Mouse (Mus musculus) urinary bladder, postnatal 14 days (tissue): ENCODE measurements around the gene Hexb.
A peak's percentile ranks its signal among the peaks of the same experiment; 100 is the strongest.
"Not testable (repeated sequence)": the region's sequence is repeated elsewhere in the genome, so short reads cannot be mapped to it uniquely, and the experiment has no call there.

Experiments
- DNase-seq: peaks from one replicate; pipeline ENCODE4 v3.0.0; 2021; ENCODE audit warnings: low spot score

The Hexb gene

DNA sequence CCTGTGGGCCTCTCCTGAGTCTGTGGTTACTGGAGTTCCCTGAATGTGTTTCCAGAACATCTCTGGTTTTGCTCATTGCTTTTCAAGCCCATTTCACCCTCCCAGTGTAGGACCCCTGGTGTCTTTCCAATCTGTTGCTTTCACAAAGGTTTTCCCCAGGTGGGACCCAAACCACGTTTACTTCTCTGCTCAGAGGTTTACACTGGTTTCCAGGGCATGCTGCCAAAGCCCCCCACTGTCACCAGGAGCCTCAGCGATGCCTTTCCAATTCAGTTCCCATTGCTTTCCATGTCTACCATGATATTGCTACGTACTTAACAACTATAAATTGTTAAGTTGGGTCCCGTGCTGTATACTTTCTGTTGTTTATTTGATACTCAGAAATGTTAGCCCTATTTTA, 15.3 kb downstream of the Hexb start:
- no peak for DNase-seq

DNA sequence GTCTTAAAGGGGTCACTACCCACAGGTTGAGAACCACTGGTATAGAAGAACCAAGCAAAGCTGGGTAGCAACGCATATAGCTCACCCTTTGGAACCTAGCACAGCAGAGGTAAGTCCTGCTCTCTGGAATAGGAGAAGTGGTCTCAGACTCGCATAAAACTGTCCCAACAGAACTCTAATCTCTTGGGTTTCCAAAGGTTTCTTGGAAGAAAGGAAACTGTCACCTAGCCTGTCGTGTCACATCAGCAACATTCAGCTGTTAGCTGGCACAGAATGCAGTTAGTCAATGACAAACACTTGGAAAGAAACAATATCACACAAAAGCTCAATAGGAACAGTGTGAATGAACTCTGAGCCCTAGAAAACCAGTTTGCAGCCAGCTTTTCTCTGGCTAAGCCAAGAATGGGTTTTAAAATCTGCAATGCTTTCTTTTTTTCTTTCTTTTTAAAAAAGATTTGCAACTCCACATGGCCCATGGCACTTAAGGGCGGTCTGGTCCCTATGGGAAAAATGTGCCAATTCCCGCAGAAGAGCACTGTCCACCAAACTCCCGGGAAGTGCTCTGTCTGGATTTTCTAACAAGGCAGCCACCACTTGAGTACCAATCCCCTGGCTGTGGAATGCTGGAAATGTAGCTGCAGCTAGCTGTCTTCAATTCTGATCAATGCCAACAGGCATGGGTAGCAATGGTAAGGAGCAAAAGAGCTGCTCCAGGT, 17.9 kb downstream of the Hexb start:
- DNase-seq: no peak

DNA sequence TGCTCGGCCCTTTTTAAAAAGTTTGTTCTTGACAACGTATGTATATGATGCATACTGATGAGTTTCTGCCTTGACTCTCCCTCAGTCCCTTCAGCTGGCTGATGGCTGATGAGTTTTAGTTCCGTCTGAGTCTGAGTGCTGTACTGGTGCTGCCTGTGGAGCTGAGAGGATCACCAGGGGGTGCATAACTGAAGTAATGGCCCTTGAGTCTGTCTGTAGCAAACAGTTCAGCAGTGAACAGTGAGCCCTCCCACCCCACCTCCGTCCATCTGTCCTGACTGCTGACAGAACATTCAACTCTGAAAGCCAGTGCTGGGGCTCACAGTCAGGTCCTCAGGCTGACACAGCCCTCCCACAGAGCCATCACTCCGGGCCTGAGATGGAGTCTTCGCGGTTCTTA, 19.2 kb downstream of the Hexb start:
- no peak for DNase-seq

DNA sequence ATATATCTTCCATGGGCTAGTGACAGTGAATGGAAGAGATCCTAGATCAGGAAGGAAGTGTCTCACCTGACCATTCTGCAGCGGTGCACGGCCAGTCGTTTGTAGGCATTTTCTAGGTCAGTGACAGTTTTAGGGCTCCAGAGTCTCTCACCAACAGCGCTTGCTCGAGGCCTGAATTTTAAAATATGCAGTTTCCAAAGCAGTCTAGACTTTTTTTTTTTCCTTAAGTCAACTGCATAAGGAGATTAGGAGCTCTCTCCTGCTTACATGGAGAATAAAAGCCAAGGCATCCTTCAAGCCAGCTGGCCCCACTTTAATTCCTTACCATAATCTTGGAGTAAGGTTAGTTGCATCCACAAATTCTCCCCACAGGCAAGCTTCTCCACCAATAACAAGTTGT, 21.4 kb downstream of the Hexb start:
- DNase-seq: no peak

DNA sequence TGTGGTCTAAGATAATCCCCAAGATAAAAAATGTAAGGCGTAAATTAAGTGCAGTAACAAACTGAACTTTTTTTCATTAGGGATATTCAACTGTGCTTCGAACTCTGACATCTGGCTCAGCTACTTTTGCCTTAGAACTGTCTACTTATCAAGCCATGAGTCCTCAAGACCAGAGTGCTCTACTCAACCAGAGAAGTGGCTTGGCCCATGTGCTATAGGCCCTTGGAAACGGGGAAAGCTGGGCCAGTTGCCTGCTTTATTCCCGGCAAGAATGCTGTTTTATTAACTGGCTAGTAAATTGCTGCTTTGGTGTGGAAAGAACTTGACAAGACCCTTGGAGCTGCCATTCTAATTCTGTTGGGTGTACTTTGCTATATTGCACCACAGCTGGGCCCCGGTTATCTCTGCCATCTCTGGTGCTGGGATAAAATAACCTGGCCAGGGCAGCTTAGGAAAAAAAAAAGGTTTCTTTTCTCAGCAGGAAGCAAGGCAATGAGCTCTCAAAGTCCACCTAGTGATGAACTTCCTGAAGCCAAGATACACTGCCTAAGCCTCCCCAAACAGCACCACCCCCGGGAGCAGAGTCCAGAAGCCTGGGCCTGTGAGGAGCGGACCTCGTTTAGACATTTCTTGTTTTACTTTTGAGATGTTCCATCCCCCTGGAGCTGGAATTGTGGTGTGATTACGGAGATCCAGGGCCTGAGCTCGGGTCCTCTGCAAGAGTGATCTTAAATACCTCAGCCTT, 22.5 kb downstream of the Hexb start:
- DNase-seq: no peak

DNA sequence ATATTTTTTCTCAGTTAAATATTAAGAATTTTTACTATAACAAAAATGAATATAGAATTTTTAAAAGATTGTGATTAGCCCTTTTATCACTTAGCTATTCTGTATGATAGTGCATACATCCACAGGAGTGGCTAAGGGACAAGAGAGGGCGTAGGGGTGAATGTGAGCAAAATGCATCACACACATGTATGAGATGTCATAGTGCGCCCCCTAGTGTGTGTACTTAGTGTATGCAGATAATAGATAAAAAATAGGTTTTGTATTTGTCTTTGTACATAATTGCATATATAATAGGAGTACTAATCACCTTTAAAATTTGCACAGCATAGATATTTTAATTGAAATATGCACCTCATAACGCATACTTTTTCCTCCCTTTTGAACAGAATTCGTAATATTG, 52.3 kb downstream of the Hexb start:
- DNase-seq: peak; percentile 26

DNA sequence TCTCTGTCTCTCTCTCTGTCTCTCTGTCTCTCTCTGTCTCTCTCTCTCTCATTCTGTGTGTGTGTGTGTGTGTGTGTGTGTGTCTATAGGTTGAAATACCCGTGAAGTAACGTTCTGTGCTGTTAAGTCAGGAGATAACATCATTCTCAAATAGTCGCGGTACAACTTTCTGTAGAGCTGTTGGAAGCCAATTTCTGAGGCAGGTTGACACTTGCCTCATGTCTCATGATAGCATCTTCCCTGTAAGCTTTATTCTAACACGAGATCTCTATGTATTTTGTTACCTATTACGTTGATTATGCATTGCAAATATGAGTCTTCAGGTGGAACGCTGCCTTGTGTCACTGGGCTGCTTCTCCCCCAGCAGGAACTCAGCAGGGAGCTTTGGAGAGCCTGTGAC, 55.8 kb downstream of the Hexb start:
- DNase-seq: peak; percentile 18

DNA sequence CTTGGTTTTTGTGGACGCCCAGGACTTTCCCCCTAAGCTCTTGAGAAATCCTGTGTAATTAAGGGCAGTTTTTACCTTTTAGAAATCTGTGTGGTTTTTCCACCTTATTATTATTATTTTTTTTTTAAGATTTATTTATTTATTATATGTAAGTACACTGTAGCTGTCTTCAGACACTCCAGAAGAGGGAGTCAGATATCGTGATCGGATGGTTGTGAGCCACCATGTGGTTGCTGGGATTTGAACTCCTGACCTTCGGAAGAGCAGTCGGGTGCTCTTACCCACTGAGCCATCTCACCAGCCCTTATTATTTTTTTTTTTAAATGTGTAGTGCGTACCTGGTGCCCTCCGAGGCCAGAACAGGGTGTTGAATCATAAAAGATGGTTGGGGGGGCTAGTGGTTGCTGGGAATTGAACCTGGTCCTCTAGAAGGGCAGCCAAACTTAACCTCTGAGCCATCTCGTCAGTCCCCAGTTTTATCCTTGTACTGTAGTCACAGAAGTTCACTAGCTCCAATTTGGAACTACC, 59.7 kb downstream of the Hexb start:
- DNase-seq: not testable (repeated sequence)

DNA sequence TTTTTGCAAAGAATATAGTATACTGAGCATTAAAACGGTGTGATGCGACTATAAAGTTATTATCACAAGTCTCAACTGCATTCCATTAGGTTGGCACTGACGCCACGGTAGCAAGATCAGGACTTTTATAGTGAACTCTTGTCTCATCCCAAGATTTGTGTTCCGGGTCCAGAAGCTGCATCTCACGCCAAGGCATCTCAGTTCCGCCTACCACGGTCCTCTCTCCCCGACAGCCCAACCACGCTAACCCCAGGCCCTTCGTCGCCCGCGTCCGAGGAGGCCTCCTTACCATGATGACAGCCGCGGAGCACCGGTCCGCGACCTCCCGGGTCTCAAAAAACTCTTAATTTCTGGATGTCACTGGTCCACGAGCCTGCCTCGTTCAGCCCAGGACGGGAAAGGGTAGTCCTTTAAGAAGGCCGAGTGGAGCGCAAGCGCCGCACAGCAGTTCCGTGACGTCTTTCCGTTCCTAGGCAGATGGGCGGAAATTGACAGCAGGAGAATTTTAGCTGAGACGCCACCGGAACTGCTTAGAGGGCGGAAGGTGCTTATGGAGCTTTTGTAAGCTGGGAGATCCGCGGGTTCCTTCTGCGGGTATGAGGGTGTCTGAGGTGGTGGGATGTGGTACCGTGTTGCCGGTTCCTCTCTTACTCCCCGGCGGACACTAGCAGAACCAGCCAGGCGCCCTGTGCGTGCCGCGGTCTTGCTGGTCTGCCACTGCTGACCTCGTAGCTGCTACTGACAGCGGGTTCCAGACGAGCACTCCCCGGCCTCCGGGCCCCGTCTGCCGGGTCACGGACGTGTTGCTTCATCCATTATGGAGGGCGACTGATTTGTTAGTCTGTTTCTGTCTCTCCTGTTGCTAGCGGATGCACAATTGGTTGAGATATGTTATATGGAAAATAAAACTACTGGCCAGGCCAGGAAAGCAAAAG, 60.4 kb downstream of the Hexb start, which contains the start of the genes Gfm2 and Nsa2:
TSS of gene Gfm2 (plus strand) at position 472 of the 935 bp plus-strand sequence.
TSS of gene Nsa2 (minus strand) at position 472 of the 935 bp plus-strand sequence.
- DNase-seq: peak; percentile 86

DNA sequence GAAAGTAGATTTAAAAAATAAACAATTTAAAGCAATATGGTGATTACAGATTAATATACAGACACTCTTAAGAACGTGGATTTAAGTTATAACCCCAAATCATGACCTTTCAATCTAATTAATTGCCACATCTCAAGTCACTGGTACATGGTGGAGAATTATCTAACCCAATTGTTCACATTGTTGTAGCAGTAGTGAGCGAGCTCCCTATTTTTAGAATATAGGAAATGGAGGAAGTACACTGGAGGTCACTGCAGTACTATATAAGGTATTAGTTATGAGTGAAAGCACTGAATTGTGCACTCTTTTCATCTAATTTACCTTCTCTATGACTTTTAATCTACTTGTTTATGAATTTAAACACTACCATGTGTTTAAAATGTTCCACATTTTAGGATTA, 67.7 kb downstream of the Hexb start:
- DNase-seq: not testable (repeated sequence)

DNA sequence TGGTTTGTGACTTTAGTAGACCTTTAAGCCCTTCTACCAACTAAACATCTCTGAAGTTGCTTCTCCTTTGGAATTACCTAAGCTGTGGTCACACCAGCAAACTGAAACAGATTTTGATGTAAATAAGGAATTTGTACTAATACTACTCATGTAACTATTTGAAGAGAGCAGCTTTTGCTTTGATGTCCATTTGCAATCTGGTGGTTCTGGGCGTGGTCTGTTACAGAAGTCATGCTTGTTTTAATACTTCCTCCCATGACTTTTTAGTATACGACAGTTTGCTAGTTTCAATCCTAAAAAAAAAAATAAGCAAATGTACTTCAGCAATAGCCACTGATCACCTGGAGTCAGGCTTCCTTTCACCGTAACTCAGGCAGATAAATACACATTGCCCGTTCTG, 68.5 kb downstream of the Hexb start:
- DNase-seq: not testable (repeated sequence)
